Mouse (Mus musculus): ENCODE measurements around the gene Lrsam1.

Gene Lrsam1

GRCm38 (mm10) chr2:32895606-32896106 is 65.8 kb downstream of the Lrsam1 start:
- no peak for DNase-seq (ENCODE audit: low read depth, low spot score)

GRCm38 (mm10) chr2:32894097-32894496 is 67.3 kb downstream of the Lrsam1 start:
- no peak for DNase-seq (ENCODE audit: low read depth, low spot score)

GRCm38 (mm10) chr2:32892490-32892889 is 68.9 kb downstream of the Lrsam1 start:
- DNase-seq (ENCODE audit: low read depth, low spot score): no peak

- no peak for DNase-seq (ENCODE audit: low read depth, low spot score)
These were observed 70.1 kb downstream of the Lrsam1 start for GRCm38 (mm10) chr2:32891278-32891677.

- no peak for DNase-seq (ENCODE audit: low read depth, low spot score)
These were observed 71.1 kb downstream of the Lrsam1 start for GRCm38 (mm10) chr2:32890280-32890679.

GRCm38 (mm10) chr2:32888551-32888950 is 72.9 kb downstream of the Lrsam1 start:
- no peak for DNase-seq (ENCODE audit: low read depth, low spot score)

- DNase-seq (ENCODE audit: low read depth, low spot score): no peak
These were observed 73.4 kb downstream of the Lrsam1 start for GRCm38 (mm10) chr2:32888029-32888428.

GRCm38 (mm10) chr2:32884745-32885144 is 76.7 kb downstream of the Lrsam1 start:
- DNase-seq (ENCODE audit: low read depth, low spot score): no peak

- no peak for DNase-seq (ENCODE audit: low read depth, low spot score)
These were observed 79.0 kb downstream of the Lrsam1 start for GRCm38 (mm10) chr2:32882283-32883043.

- no peak for DNase-seq (ENCODE audit: low read depth, low spot score)
These were observed 79.7 kb downstream of the Lrsam1 start for GRCm38 (mm10) chr2:32881723-32882122.

GRCm38 (mm10) chr2:32881054-32881453 is 80.4 kb downstream of the Lrsam1 start:
- DNase-seq (ENCODE audit: low read depth, low spot score): no peak

- no peak for DNase-seq (ENCODE audit: low read depth, low spot score)
These were observed 81.8 kb downstream of the Lrsam1 start for GRCm38 (mm10) chr2:32879593-32879992.

- no peak for DNase-seq (ENCODE audit: low read depth, low spot score)
These were observed 83.0 kb downstream of the Lrsam1 start for GRCm38 (mm10) chr2:32878396-32878795.

- DNase-seq (ENCODE audit: low read depth, low spot score): no peak
These were observed 83.5 kb downstream of the Lrsam1 start for GRCm38 (mm10) chr2:32877761-32878393.

GRCm38 (mm10) chr2:32877303-32877702 is 84.1 kb downstream of the Lrsam1 start:
- no peak for DNase-seq (ENCODE audit: low read depth, low spot score)

- DNase-seq (ENCODE audit: low read depth, low spot score): no peak
These were observed 84.7 kb downstream of the Lrsam1 start for GRCm38 (mm10) chr2:32876490-32877302.

- peak; percentile 71 for DNase-seq (ENCODE audit: low read depth, low spot score)
These were observed 85.5 kb downstream of the Lrsam1 start, which contains the start of gene Fam129b for GRCm38 (mm10) chr2:32875675-32876489. Gene Fam129b, plus strand, starts transcription at chr2:32876114.
